Mouse (Mus musculus) ovary, adult 18-20 months (tissue): ENCODE results near the gene Ppp2r5c.

ENCODE experiments used
- DNase-seq: peaks from one replicate; pipeline ENCODE4 v3.0.0; 2022; ENCODE audit warnings: low spot score, mixed read lengths

Gene Ppp2r5c

DNA sequence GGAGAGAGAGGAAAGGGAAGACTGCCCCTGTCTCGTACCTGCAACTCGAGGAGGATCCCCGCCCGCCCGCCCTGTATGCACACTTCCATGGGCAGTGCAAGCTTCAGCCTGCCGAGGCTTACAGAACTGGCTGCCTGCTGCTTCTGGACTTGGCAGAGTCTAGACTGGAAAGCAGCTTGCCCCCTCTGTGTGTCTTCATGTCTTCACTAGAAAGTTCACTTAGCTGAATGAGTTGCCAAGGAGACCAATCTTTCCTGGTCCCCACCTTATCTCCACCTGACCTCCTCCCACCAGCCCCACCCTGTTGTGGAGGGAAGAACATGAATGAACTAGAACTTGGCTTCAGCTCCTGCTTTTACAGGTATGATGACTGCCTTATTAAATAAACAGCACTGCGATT lies 66.0 kb downstream of the Ppp2r5c start:
- DNase-seq = no peak

GRCm38 (mm10) chr12:110515676-110516075 lies 68.8 kb downstream of the Ppp2r5c start:
- peak; percentile 43 for DNase-seq

DNA sequence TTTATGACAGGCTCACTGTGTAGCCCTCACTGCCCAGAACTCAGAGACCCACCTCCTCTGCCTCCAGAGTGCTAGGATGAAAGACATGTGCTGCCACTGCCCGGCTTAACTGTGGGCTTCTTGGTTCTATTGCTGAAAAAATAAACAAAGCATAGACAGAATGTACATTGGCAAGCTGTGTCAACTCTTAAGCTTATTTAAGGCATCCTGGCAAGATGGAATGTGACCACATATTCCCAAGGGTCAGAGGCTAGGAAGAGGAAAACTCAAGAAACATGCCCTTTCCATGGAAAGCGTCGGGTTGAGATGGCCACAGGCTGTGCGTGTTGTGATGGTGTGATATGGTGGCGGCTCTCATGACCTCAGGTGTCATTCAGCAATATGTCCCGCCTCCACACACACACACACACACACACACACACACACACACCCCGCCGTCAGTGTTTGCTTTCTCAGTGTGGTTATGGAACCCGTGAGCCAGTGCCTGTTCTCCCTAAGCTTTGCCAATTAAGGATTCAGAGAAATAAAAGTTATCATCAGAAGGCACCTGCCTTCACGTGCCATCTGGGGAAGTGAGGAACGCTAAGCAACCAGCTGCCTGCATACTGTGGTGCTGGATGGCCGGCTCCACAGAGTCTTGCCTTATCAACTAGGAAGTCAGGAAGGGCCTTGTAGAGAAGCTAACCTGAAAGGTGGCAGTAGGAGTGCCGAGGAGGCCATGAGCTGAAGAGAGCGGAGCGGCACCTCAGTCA lies 73.5 kb downstream of the Ppp2r5c start:
- no peak for DNase-seq

DNA sequence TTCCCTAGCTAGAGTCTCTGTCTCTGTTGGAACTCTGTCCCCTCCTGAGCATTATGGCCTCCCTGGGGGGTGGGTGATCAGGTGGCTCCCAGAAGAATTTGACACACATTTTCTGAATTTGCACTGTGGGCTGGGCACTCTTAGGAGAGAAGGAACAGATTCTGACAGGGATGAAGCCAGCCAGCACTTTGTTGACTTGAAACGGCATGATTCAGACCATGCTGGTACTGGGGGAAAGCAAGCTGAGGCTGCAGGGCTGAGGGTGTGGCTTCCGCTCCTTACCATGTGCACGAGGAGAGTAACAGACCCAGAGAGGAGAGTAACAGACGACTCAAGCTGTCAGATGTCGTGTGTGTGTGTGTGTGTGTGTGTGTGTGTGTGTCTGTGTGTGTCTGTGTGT lies 76.6 kb downstream of the Ppp2r5c start:
- DNase-seq = no peak

GRCm38 (mm10) chr12:110532711-110533110 lies 85.8 kb downstream of the Ppp2r5c start:
- DNase-seq = no peak

DNA sequence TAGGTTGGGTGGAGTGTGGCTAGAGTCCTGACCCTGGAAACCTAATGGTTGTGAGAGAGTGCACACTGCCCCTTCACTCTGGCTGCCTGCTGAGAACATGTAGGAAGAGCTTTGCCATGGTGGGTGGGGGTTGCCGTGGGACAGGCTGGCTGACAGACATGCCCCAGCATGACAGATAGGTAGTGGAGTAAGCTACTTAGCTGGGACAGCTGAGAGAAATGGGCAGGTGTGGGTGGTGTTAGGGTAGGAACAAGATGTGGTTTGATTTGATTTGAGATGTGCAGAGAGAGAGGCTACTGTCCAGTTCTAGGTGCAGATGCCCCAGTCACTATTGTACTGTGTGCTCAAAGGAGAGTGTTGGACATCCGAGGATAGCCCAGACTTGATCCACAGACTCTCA lies 86.2 kb downstream of the Ppp2r5c start:
- no peak for DNase-seq

- no peak for DNase-seq
Observed at GRCm38 (mm10) chr12:110533832-110534231, 86.9 kb downstream of the Ppp2r5c start.

GRCm38 (mm10) chr12:110535361-110535760 lies 88.4 kb downstream of the Ppp2r5c start:
- no peak for DNase-seq

DNA sequence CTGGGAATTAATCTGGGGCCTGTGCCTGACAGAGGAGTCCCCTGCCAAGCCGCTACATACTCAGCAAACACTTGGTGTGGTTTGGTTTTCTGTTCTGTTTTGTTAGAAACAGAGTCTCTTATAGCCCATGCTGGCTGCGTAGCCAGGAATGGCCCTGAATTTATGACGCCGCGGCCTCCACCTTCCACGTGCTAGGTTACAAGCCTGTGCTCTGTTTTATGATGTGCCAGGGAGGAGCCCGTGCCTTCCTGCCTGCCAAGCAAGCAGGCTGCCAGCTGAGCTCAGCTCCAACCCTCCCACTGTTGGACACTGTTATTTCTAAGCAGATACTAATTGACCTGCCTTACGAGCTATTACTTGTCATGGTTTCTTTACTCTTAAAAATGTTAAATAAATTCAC lies 90.8 kb downstream of the Ppp2r5c start:
- peak; percentile 23 for DNase-seq

- DNase-seq = no peak
Observed at GRCm38 (mm10) chr12:110539346-110539745, 92.4 kb downstream of the Ppp2r5c start.

DNA sequence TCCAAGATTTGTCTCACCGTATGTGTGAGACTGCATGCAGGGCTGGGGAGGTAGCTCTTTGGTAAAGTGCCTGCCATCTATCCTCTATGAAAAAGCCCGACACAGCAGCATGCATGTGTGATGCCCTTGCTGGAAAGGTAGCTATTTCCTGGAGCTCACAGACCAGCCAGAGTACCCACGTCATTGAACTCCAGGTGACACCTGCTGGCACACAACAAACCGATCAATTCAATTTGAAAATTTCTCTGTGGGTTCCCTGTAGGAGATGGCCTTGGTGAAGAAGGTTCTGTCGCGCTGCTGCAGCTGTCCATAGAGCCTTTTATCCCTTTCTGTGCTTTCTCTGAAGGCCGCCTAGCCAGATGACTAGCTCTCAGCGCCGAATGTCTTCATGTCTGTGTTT lies 92.9 kb downstream of the Ppp2r5c start:
- no peak for DNase-seq

DNA sequence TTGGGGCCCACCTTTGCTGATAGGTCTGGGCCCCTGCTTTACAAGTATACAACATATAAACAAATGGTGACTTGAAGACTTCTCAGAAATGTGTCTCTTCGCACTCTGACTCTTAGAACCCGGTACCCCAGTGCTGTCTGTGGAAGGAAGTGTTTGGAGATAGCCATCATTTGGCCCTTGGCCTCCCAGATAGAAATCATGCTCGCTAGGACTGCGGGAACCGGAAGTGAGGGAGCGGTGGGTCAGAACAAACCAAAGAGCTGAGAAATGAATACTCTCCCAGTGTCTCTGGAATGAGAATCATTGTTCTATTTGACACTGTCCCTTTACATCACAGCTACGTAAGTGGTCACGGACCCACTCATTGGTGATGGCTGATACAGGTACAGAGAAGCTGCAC lies 93.4 kb downstream of the Ppp2r5c start:
- no peak for DNase-seq

- DNase-seq = no peak
Observed at GRCm38 (mm10) chr12:110541001-110541400, 94.1 kb downstream of the Ppp2r5c start.

DNA sequence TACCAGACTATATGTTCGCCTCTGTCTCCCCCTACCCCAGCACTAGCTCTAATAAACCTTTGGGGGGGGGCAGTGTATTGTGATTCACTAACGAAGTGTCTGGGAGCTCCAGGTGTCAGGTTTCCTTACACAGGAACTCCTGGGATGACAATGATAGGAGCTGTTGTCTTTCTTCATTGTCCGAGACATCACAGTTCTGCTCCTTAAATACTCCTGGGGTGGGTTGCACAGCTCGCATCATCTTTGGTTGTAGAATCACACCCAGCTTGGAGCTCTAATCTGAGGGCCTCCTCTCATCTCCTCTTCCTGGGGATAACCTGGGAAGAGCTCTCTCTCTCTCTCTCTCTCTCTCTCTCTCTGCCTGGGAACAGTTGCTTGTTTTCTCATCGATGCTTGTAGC lies 94.6 kb downstream of the Ppp2r5c start:
- DNase-seq = no peak

DNA sequence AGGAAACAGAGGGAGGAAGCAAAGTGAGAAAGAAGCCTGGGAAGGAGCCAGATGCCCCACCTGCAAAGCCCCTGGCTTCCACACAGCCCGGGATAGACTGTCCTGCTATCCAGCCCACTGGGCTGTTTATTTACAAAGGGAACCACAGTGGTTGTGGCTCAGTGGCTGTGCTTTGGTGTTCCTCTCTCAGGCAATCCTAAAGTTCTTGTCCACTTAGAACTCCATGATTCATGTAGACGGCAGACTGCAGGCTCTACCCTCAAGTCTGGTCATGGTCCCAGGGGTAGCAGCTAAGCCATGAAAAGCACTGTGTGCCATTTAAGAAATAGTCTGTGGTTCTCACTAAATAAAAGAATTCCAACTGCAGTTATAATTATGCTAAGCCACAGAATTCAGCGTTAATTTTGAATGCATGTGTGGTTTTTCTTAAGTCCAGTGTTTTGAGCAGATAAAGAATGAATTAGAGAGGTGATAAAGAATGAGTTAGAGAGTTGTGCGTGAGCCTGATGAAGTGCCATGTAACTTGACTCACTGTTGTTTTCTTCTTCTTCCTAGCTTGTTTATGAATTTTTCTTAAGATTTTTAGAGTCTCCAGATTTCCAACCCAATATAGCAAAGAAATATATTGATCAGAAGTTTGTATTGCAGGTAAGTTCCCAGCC lies 98.3 kb downstream of the Ppp2r5c start:
- no peak for DNase-seq

DNA sequence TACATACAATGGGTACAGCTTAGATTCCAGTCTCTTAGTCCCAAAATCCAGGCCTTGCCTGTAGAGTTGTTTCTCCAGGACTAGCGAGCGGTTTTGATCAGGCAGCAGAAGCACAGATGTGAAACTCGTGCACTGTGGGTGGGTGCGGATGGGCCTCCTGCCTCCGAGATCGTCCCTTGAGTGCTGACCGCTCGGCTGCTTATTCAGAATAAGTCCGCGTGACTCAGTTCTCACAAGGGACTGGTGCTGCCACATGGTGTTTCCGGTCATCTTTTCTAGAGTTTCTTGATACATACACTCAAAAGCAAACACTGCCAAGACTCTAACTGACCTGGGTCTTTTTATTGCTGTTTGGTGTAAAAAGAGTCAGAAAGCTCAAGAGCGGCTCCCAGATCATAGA lies 100.7 kb downstream of the Ppp2r5c start:
- DNase-seq = no peak

GRCm38 (mm10) chr12:110549437-110550112 lies 102.7 kb downstream of the Ppp2r5c start:
- no peak for DNase-seq

- DNase-seq = no peak
Observed at GRCm38 (mm10) chr12:110550364-110550763, 103.4 kb downstream of the Ppp2r5c start.

DNA sequence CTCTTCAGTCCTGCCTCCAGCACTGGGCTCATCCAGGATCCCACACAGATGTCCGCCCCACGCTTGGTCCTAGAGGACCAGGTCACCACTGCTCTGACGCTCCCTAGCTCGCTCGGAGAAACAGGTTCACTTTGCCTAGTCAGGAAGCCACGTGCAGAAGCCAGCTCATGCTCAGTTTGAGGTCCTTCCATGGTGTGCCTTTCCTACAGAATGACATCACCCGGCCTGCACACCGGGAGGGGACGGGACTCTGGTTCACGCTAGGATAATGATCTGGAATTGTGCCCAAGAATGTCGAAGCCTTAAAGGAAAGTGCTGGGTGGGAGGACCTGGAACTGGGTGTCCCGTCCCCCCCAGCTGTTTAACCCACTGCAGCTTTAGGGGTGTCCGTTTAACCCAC lies 105.2 kb downstream of the Ppp2r5c start:
- no peak for DNase-seq

- DNase-seq = no peak
Observed at GRCm38 (mm10) chr12:110553362-110553761, 106.4 kb downstream of the Ppp2r5c start.

- DNase-seq = no peak
Observed at GRCm38 (mm10) chr12:110555536-110556240, 108.8 kb downstream of the Ppp2r5c start.

DNA sequence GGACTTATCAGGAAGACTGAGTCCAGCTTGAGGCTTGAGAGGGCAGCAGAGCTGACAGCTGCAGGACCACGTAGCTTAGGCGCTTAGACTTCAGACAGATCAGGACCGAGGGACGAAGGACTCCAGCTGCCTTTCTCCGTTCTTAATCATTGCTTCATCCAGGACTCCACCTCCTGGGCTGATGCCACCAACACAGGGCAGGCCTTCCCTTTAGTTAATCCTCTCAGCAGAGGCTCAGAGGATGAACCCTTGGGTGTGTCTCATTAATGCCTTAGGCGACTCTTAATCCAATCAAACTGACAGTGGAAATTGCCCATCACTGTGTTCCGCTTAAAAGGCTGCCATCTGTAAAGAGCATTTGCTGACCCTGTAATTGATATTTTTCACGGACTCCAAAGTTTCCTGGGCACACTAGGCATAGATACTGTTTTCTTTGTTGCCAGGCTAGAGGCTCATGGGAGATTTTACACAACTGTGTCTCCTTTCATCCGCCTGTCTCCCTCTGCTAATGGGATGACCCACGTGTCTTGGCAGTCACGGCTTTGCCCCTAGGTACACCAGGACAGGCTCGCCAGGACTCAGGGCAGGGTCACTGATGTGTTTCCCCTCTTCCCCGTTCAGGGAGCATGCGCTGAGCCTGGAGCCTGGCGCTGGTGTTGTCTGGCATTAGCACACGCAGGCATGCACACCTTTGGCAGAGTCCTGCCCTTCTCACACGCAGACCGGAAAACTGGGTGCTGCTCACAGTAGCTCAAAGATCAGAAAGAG lies 110.1 kb downstream of the Ppp2r5c start:
- no peak for DNase-seq
